Mouse (Mus musculus) retina, adult 2 months (tissue): Measurements from ENCODE around the gene Cts8.
A peak's percentile ranks its signal among the peaks of the same experiment; 100 is the strongest.

Experiments used
- DNase-seq: peaks from one replicate; pipeline ENCODE4 v3.0.0-alpha.2; 2012; ENCODE audit warnings: low read depth, low spot score

Gene Cts8

DNA sequence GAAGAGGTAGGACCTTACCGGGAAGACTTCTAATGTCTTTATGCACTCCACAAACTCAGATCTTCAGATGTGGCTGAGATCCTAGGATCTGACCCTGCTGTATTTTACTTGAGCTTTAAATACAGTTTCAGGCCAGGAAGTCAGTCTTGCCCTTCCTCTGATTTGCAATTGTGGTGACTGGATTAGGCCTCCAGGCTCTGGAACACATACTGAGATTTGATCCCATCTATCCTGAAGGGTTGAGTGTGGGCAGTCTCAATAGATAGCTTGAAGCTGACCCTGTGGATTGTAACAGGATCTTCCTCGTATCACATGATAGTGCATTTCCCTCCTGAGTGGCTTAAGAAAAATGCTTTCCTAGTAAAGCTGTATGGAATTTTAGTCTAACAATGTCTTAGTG, at the start of gene Cts8:
Gene Cts8 (minus strand): TSS at position 101 of the 400 bp plus-strand sequence.
- DNase-seq: no peak

GRCm38 (mm10) chr13:61288739-61289138, 33.6 kb upstream of the Cts8 start, which contains the start of gene Gm49398:
Gene Gm49398 (minus strand): TSS chr13:61288839.
- no peak for DNase-seq

- DNase-seq: peak; percentile 9
Measured at GRCm38 (mm10) chr13:61241076-61241947, 13.8 kb downstream of the Cts8 start.

- DNase-seq: no peak
Measured at GRCm38 (mm10) chr13:61203310-61203709, 51.8 kb downstream of the Cts8 start, which contains the start of gene Cts6. Gene Cts6 (minus strand): TSS chr13:61203410.
